Mouse (Mus musculus): ENCODE results near the gene Olfr1229.

The Olfr1229 gene

GRCm38 (mm10) chr2:89287914-89288313 is at the start of gene Olfr1229:
Olfr1229 (minus strand) TSS chr2:89288014.
- DNase-seq (ENCODE audit: low read depth) = peak; percentile 8

- DNase-seq (ENCODE audit: low read depth) = no peak
Measured at GRCm38 (mm10) chr2:89329575-89329974, 41.8 kb upstream of the Olfr1229 start, which contains the start of gene Olfr1232. Olfr1232 (minus strand) TSS chr2:89329675.

- no peak for DNase-seq (ENCODE audit: low read depth)
Measured at GRCm38 (mm10) chr2:89306974-89307373, 19.2 kb upstream of the Olfr1229 start, which contains the start of gene Olfr1231. Olfr1231 (minus strand) TSS chr2:89307074.

DNA sequence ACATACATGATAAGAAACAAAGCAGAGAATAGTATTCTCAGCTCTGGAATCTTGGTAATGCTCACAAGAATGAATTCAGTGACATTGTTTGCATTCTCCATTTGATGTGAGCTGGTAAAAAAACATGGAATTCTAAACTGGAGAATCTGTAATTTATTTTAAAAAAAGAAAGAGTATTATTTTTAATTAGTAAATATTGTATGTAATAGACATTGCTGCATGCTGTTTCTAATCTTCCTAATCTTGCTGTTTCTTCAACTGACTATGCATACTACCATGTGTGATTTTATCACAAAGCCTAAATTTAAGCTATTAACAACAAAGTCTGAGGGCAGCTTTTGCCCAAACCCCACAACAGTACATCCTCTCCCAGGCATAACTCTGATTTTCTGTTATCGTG is 9.4 kb upstream of the Olfr1229 start, which contains the start of gene Olfr1230:
TSS of gene Olfr1230 (minus strand) at position 101 of the 400 bp plus-strand sequence.
- DNase-seq (ENCODE audit: low read depth) = no peak

GRCm38 (mm10) chr2:89253962-89254361 is 33.9 kb downstream of the Olfr1229 start, which contains the start of gene Olfr1228:
Olfr1228 (minus strand) TSS chr2:89254062.
- DNase-seq (ENCODE audit: low read depth) = no peak
